Mouse (Mus musculus) gastrocnemius, adult 2 months (tissue): Measurements from ENCODE around the gene Trim71. TPM values are rescaled to one million over a fixed set of nuclear protein-coding genes. Genes with fewer than 3 reads are reported as not detected.

Experiments
- DNase-seq: peaks from one replicate; pipeline ENCODE4 v3.0.0; 2022
- H3K27ac ChIP-seq: fragments of 200-600 bp; 2 replicates; pipeline ENCODE4 v1.8.1; 2022; ENCODE audit warnings: mild to moderate bottlenecking
- H3K4me3 ChIP-seq: fragments of 200-600 bp; 2 replicates; pipeline ENCODE4 v1.8.1; 2022; ENCODE audit warnings: mild to moderate bottlenecking, moderate library complexity
- CTCF ChIP-seq: fragments of 200-600 bp; IDR thresholded peaks from 2 replicates; pipeline ENCODE4 v1.8.1; 2022; ENCODE audit warnings: antibody characterized with exemption, mild to moderate bottlenecking, moderate library complexity
- intact Hi-C: fragments of 180-260 bp; cut with DNase I; formaldehyde crosslinking; loops from one replicate; pipeline ENCODE4 v1.15.1; 2025
- total RNA-seq, 2 experiments: library from RNA; stranded (reverse); gene quantifications; 2 replicates each; pipeline ENCODE4 v1.2.3; 2021

Gene Trim71
- total RNA-seq, 2 experiments from 2014 or later = not detected

DNA sequence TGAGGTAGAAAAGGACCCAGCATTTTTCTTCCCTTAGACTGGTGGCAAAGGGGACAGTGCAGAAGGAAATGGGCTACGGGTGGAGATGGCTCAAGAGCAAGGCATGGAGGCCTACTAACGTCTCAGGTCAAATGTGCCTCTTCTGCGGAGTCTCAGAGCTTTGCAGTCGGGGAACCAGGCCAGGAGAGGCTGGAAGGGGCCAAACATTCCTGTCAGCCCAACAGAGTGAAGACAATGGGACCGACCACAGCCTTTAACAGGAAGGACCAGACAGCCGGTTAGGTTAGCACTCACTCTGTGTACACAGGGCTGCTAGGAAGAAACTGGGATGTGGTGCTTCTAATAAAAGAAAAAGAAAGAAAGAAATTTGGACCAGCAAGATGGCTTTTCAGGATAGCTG, 14.1 kb downstream of the Trim71 start:
- no peak for DNase-seq
- intact Hi-C loops = no loop called here
- TF ChIP-seq CTCF = no peak
- H3K27ac ChIP-seq = no peak overlapping the region
- no peak overlapping the region for H3K4me3 ChIP-seq

DNA sequence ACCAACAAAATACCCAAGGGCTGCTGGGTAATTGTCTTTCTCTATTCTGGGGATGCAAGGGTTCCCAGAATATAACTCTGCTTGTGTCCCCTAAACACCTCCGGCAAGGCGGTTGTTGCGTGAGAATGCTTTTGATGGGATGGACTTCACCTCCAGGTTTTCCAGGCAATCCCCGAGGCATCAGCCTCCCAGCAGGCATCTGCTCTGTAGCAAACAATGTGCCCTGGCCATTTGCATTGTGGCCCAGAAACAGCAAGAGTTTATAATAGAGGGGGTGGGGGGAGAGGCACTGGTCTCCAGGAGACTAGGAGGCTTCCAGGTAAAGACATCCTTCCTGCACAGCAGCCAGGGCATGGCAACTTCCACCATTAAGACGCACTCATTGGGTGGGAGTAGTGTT, 15.1 kb downstream of the Trim71 start:
- intact Hi-C loops = no loop called here
- TF ChIP-seq CTCF = no peak
- no peak for DNase-seq
- no peak overlapping the region for H3K27ac ChIP-seq
- no peak overlapping the region for H3K4me3 ChIP-seq

DNA sequence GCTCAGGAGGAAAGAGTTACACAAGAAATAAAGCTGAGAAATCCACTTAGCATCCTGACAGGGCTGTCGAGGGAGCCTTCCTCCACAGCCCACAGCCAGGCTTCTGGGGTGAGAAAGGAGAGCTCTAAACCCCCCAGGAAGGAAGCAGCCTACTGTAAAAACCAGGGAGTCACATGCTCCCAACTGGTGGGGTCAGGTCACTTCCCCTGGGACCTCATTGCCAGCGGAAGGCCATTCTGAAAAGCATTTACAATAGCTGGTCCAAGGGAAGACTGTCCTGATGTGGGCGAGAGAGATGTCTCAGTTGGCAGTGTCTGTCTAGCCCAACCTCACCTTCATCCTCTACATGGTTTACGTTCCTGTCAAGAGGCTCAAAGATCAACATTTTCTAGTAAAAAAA, 15.7 kb downstream of the Trim71 start:
- Histone ChIP-seq H3K4me3 (no peak overlapping the region), H3K27ac (no peak overlapping the region)
- intact Hi-C loops = no loop called here
- no peak for DNase-seq
- no peak for TF ChIP-seq CTCF

DNA sequence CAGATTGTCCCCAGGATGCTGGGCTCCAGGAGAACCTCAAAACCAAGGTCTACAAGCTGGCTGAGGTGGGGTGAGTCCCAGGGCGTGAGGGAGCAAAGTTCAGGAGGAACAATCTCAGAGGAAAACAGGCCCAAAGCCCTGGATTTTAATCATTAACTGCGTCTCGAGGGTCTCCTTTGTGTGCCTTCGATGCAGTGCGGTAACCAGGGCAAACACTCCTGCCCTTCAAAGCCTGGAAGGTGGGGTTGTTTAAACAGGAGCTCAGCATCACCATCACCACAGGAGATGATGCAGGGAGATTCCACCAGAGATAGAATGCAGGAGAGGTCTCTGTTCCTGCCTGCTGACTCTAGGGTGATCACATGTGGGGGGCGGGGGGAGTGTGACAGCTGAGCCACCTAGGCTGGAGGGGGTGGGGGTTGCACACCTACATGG, 16.5 kb downstream of the Trim71 start:
- Histone ChIP-seq H3K27ac (no peak overlapping the region), H3K4me3 (no peak overlapping the region)
- no peak for TF ChIP-seq CTCF
- intact Hi-C loops = no loop called here
- no peak for DNase-seq

DNA sequence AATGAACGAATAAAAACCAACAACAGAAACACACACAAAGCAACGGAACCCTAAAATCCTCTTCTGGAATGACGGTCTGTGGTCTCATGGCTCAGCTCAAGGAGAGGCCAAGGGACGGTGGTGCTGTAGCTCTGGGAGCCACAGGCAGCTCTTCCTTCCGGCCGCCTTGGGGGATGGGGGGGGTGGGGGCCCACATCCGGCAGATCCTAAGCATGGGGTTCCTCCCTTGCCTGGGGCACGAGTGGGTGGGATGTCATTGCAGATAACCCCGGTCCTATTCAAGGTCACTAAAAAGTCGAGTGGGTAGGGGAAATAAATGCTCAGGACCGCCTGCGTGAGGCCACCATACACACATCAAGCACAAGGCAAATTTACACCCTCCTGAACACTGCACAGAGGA, 17.4 kb downstream of the Trim71 start:
- Histone ChIP-seq H3K4me3 (no peak overlapping the region), H3K27ac (no peak overlapping the region)
- no peak for DNase-seq
- TF ChIP-seq CTCF = no peak
- intact Hi-C loops = no loop called here

DNA sequence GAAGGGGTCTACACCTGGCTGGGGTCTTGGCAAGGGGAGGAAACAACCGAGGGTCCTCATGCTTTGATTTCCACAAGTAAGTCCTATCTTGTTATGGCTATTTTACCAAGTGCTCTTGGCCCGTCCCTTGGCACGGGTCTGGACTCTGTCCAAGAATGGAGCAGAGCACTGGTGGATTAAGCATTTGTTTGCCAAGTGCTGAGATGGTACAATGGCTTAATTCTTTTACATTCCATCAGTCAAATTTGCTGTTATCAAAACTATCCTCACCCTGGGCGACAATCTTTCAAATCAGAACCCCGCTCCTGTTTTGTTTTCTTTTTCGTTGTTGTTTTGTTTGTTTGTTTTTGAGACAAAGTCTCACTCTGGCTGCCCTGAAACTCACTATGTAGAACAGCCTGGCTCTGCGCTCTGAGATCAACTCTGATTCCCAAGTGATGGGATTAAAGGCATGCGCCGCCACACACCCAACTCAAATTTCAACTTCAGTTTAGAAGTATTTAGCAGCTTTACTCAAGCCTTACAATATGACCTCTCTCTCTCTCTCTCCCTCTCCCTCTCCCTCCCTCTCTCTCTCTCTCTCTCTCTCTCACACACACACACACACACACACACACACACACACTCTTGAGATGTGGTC, 19.3 kb downstream of the Trim71 start:
- intact Hi-C loops = no loop called here
- DNase-seq = no peak
- no peak for TF ChIP-seq CTCF

DNA sequence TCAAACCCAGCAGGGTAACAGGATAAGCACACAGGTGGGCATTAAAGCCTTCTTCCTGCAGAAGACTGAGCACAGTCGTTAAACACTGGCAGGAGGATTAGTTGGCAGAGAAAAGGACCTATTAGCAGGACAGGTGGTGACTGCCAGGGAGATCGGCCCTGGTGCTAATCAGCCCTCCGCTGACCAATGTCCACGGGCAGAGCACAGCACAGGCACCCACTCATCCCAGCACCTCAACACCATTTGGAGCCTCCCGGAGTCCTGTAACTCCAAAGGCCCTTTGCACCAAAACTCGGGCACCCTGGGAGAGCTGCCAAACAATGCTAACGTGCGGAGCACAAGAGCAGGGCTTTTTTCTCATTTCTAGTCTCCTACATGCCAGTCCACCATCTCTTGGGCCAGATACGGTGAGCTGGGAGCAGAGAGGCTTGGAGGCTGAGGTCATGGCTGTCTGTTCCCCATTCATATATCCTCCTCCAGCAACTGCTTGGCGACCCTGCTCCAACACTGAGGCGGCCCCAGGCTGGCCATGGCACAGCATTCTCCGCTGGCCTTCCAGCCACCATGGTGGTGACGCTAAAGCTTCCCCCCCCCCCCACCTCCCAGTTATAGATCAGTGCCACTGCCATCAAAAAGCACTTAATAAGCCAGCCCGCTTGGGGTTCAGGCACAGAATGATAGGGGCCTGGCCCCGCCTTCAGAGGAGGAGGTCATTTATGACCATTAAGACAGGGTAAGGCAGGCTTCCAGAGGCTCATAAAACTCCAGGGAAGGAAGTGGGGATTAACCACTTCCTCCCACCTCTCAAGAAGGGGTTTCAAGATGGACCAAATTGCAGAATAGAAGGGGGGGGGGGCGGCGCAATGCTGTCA, 20.1 kb downstream of the Trim71 start:
- no peak for TF ChIP-seq CTCF
- no peak for DNase-seq
- intact Hi-C loops = no loop called here
- Histone ChIP-seq H3K4me3 (no peak overlapping the region), H3K27ac (no peak overlapping the region)

More for the DNA sequence above, 19.3 kb downstream of the Trim71 start:
- Histone ChIP-seq H3K4me3 (no peak overlapping the region), H3K27ac (no peak overlapping the region)

DNA sequence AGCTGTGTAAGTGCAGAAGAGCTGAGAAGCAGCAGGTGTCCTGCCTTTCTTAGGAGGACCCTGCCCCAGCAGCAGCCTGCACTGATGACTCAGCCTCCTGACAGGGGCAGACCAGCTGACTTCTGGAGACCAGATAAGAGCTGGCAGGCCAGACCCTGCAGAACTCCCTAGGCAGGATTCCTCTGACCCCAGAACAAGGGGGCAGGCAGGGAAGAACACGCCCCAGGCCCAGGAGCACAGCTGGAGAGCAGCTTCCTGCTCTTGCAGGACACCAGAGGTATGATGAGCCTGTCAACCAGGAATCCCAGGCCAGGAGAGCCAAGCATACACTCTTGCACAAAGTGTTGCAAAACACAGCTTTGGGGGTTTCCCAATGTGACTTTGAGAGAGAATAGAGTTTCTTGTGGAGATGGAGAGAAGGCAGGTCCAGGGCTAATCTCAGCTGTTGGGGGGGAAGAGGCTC, 22.9 kb downstream of the Trim71 start:
- TF ChIP-seq CTCF = no peak
- DNase-seq = no peak

DNA sequence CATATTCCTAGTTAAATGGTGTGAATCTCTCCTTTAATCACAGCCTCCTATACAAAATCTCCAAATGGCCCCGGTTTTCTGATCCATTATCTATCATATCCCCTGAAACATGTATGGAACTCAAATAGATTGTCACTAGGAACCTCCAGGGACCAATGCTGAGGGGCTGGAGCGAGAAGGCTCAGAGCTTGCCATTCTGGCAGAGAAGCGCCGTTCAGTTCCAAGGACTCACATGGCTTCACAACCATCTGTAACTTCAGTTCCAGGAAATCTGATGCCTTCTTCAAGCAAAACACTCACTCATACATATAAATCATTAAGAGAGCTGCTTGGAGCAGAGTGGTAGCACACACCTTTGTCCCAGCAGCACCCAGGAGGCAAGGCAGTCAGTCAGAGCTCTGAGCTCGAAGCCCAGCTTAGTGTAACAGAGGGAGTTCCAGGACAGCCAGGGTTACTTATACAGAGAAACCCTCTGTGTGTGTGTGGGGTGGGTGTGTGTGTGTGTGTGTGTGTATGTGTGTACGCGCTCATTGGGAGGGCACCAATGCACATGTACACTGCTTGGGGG, 25.1 kb downstream of the Trim71 start:
- DNase-seq = peak; percentile 46
- Histone ChIP-seq H3K4me3 (no peak overlapping the region), H3K27ac (no peak overlapping the region)
- no peak for TF ChIP-seq CTCF
- intact Hi-C loops = no loop called here

More for the DNA sequence above, 22.9 kb downstream of the Trim71 start:
- Histone ChIP-seq H3K4me3 (no peak overlapping the region), H3K27ac (no peak overlapping the region)
- intact Hi-C loops = no loop called here

DNA sequence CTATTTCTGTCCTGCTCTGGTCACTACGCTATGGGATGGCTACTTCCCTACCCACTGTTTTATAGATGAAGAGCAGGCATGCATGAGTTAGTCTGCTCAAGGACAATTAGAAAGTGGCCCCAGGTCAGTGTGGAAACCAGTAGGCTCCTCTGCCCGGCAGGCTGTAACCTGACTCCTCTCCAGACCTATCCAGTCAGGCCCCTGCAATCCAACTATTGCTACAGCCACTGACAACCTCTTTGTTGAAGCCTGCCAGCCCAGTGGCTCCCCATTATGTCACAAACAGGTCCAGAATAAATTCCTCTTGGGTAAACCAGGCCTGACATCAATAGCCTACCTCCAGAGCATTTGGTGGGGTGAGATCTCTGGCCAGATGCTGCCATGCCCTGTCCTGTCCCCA, 27.5 kb downstream of the Trim71 start:
- H3K27ac ChIP-seq = no peak overlapping the region
- no peak for TF ChIP-seq CTCF
- intact Hi-C loops = no loop called here
- no peak for DNase-seq
- no peak overlapping the region for H3K4me3 ChIP-seq

DNA sequence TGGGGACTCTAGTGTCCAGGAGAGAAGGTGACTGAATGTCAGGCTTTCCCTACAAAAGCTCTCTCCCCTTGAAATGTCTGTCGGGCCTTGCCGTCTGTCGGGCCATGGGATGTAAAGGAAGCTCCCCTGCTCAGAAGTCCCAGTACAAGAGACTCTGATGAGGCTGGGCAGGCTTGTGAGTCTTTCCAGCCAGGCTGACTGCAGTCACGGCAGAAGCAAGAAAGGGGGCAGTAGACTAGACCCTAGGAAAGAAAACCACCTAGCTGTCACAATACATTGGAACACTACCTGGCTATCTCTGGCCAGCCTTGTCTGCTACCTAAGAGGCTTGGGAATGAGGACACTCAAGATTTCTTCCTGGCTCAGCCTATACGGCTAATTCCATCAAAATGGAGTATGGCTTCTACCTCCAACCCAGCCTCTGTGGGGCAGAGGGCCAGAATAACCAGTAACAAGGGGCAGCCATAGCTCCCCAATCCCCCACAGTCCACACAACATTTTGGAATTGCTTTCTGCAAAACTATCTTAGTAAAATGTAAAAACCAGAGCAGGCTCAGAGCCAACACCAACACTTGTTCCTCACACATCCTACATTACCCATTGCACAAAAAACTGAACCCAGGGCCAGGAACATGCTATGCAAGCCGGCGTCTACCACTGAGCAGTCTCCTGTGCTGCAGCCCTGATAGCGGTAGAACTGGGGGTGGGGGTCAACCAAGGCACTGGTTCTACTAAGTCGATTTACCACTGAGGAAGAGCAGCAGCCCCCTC, 29.2 kb downstream of the Trim71 start:
- no peak overlapping the region for H3K27ac ChIP-seq
- no peak for TF ChIP-seq CTCF

DNA sequence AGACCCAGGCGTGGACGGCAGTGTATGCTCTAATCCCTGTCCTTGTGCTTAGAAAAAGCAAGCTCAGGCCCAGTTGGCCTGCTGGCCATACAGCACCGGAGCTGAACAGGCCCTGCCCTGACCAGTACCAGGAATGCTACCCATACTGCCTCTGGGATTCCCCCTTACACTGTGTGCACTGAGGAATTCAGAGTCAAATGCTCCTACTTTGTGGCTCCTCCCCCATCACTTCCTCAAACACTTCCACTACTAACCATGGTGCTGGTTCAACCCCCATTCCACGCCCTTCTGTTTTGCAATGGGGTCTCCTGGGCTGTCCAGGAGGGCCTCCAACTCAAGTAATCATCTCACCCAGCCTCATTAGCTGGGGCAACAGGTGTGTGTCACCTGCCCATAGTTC, 30.3 kb downstream of the Trim71 start:
- no peak for DNase-seq
- Histone ChIP-seq H3K4me3 (no peak overlapping the region), H3K27ac (no peak overlapping the region)
- intact Hi-C loops = no loop called here
- no peak for TF ChIP-seq CTCF

More for the DNA sequence above, 29.2 kb downstream of the Trim71 start:
- H3K4me3 ChIP-seq = no peak overlapping the region
- no peak for DNase-seq
- intact Hi-C loops = no loop called here
